Mouse (Mus musculus) liver, postnatal 0 days (tissue): ENCODE data around the gene Nlrc4. TPM values are rescaled to one million over a fixed set of nuclear protein-coding genes. Genes with fewer than 3 reads are reported as not detected.
"Not testable (repeated sequence)": the region's sequence is repeated elsewhere in the genome, so short reads cannot be mapped to it uniquely, and the experiment has no call there.

ENCODE experiments used
- ATAC-seq: fragments of 200-750 bp; cut with Nextera tagmentation; 2 replicates; pipeline ENCODE4 v1.8.0; 2017; ENCODE audit warnings: mild to moderate bottlenecking, moderate library complexity
- DNase-seq: peaks from one replicate; pipeline ENCODE4 v3.0.0-alpha.2; 2016
- H3K27ac ChIP-seq: fragments of 300-500 bp; sonication (generic); 2 replicates; pipeline ENCODE4 v1.5.1; 2014; ENCODE audit warnings: antibody characterized with exemption, moderate library complexity, mild to moderate bottlenecking, low read depth
- H3K27me3 ChIP-seq: fragments of 300-500 bp; sonication (generic); 2 replicates; pipeline ENCODE4 v1.6.1; 2014; ENCODE audit warnings: low read length, control low read depth, mixed read lengths; ENCODE audit not compliant: insufficient read depth
- H3K36me3 ChIP-seq: fragments of 300-500 bp; sonication (generic); replicated peaks from 2 replicates; pipeline ENCODE4 v1.6.1; 2014; ENCODE audit warnings: mild to moderate bottlenecking, control low read depth, low read length, moderate library complexity, mixed read lengths; ENCODE audit not compliant: insufficient read depth
- H3K4me1 ChIP-seq: fragments of 300-500 bp; sonication (generic); 2 replicates; pipeline ENCODE4 v1.6.1; 2014; ENCODE audit warnings: antibody characterized with exemption, mild to moderate bottlenecking, control low read depth; ENCODE audit not compliant: insufficient read depth
- H3K4me2 ChIP-seq: fragments of 300-500 bp; sonication (generic); 2 replicates; pipeline ENCODE4 v1.6.1; 2014; ENCODE audit warnings: low read depth, mild to moderate bottlenecking, low read length, moderate library complexity, mixed read lengths
- H3K4me3 ChIP-seq: fragments of 300-500 bp; sonication (generic); 2 replicates; pipeline ENCODE4 v1.5.1; 2014; ENCODE audit warnings: low read depth, low read length
- H3K9ac ChIP-seq: fragments of 300-500 bp; sonication (generic); replicated peaks from 2 replicates; pipeline ENCODE4 v1.6.1; 2014; ENCODE audit warnings: mild to moderate bottlenecking, moderate library complexity
- H3K9me3 ChIP-seq: fragments of 300-500 bp; sonication (generic); 2 replicates; pipeline ENCODE4 v1.6.1; 2016; ENCODE audit warnings: mild to moderate bottlenecking, control low read depth, low read length, mixed read lengths
- CTCF ChIP-seq: sonication (generic); IDR thresholded peaks from 2 replicates; pipeline ENCODE4 v1.5.1; 2016; ENCODE audit warnings: antibody characterized with exemption, low read depth
- EP300 ChIP-seq: IDR thresholded peaks from 2 replicates; pipeline ENCODE4 v1.6.1; 2016; ENCODE audit warnings: antibody characterized with exemption, low read depth, mild to moderate bottlenecking
- WGBS: fragments of 180-500 bp; shearing (Covaris S2); extraction: QIAGEN DNeasy Blood & Tissue Kit; methylation state at CpG from one replicate; pipeline ENCODE4 v1.1.7; 2014; ENCODE audit not compliant: insufficient replicate concordance; 5-methylcytosine and 5-hydroxymethylcytosine counted together
- polyA plus RNA-seq: library from polyadenylated mRNA; unstranded; fragments of >200 nt; fragmentation: Nextera tagmentation; extraction: Ambion mirVana; gene quantifications from 2 replicates; pipeline ENCODE4 v1.2.1, GENCODE M21; 2015

The Nlrc4 gene
- polyA plus RNA-seq, 1 experiment from 2014 or later: 0.53 TPM

DNA sequence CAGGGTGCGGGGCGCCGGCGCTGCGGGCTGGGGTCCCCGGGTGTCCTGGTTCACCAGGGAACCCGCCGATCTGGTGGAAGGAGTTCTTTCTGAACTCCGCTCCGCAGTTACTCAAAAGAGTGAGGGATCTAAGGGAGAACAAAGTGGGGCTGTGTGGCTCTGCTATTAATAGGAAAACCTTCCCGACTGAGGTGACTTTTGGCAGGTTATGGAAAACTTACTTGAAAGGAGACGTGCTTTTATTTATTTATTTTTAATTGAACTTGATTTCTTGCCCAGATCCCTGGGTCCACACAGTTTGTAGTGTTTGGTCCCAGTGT, 30.9 kb upstream of the Nlrc4 start:
- H3K4me3 ChIP-seq: peak overlapping the region; percentile 80
- peak overlapping the region; percentile 98 for H3K27ac ChIP-seq
- WGBS: 0% methylated on average over 12 of the region's 12 CpGs
- H3K27me3 ChIP-seq: no peaks in the 10 kb centered on the region
- TF ChIP-seq EP300 (no peak), CTCF (no peak)
- no peaks in the 10 kb centered on the region; the same call in 1 of the 2 replicates for H3K4me1 ChIP-seq
- no peak for ATAC-seq
- H3K9ac ChIP-seq: peak overlapping the region; percentile 88
- H3K9me3 ChIP-seq: no peaks in the 10 kb centered on the region
- no peak for DNase-seq
- H3K36me3 ChIP-seq: peaks cover 22% of the 10 kb centered on the region
- H3K4me2 ChIP-seq: peak overlapping the region; percentile 72

- peak within 1 kb of the TSS; percentile 80 for H3K4me3 ChIP-seq
- H3K9ac ChIP-seq: peak within 1 kb of the TSS; percentile 88
- peak within 1 kb of the TSS; percentile 72 for H3K4me2 ChIP-seq
- H3K27me3 ChIP-seq: no peaks in the 10 kb centered on the region
- DNase-seq (peak; percentile 97), ATAC-seq (peak; percentile 99)
- no peaks in the 10 kb centered on the region; the same call in 1 of the 2 replicates for H3K4me1 ChIP-seq
- peaks cover 16% of the 10 kb centered on the region for H3K36me3 ChIP-seq
- TF ChIP-seq CTCF (no peak), EP300 (peak; percentile 49; the same call in 1 of the 2 replicates)
- H3K27ac ChIP-seq: peak within 1 kb of the TSS; percentile 98
- 5% methylated on average over 53 of the region's 58 CpGs for WGBS
- H3K9me3 ChIP-seq: no peaks in the 10 kb centered on the region
These were observed 30.3 kb upstream of the Nlrc4 start, which contains the start of gene Yipf4 for GRCm38 (mm10) chr17:74489024-74489900. TSS of gene Yipf4 (plus strand) at chr17:74489493.

- Histone ChIP-seq H3K9ac (no peak overlapping the region), H3K36me3 (no peaks in the 10 kb centered on the region), H3K4me1 (no peaks in the 10 kb centered on the region), H3K9me3 (no peaks in the 10 kb centered on the region), H3K27me3 (no peaks in the 10 kb centered on the region), H3K4me2 (no peak overlapping the region), H3K4me3 (no peak overlapping the region), H3K27ac (no peak overlapping the region)
- TF ChIP-seq CTCF (no peak), EP300 (no peak)
- ATAC-seq (no peak), DNase-seq (no peak)
- 81% methylated on average over 14 of the region's 14 CpGs for WGBS
These were observed 21.6 kb upstream of the Nlrc4 start for GRCm38 (mm10) chr17:74480361-74481069.

DNA sequence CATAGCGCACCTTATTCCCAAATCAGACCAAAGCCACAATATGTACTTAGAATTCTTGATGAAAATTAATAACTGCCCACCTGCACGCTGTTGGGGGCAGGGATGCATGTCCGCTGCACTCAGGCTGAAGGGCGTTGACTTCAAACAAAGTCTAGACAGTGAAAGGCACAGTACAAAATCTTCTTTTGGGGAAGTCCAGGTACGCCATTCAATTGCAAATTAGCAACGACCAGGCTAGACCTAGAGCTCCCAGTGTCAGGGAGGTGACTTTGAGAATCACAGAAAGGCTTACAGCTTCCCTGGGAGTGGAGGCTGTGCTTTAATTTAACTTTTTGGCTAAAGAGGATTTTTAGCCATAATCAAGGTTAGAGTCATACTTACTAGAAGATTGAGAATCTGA, 11.2 kb upstream of the Nlrc4 start:
- not testable (repeated sequence) for H3K9me3 ChIP-seq, H3K4me2 ChIP-seq, ATAC-seq, H3K36me3 ChIP-seq, H3K27ac ChIP-seq, H3K4me1 ChIP-seq, DNase-seq, H3K4me3 ChIP-seq, H3K9ac ChIP-seq, H3K27me3 ChIP-seq
- WGBS: 73% methylated on average over 6 of the region's 6 CpGs

DNA sequence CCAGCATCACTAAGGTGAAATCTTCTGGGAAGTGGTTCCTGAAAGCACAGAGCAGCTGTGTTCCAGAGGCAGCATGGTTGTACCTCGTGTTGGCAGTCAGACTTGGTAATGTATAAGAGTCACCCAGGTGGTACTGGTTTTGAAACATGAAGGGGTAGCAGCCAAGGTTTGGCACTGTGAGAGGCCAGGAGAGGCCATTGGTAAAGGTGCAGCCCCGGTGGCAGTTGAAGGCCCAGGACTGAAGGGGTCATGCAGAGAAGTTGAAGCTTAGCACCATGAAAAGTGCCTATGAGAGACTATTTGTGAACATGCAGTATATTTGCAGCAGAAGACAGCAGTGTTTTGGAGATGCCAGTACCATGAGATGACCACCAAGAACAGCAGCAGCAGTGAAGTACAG, 9.0 kb upstream of the Nlrc4 start:
- not testable (repeated sequence) for H3K4me2 ChIP-seq, H3K36me3 ChIP-seq, H3K27me3 ChIP-seq, H3K9me3 ChIP-seq, H3K4me1 ChIP-seq, H3K4me3 ChIP-seq, H3K9ac ChIP-seq, ATAC-seq, DNase-seq, H3K27ac ChIP-seq
- WGBS: 72% methylated on average over 2 of the region's 2 CpGs

DNA sequence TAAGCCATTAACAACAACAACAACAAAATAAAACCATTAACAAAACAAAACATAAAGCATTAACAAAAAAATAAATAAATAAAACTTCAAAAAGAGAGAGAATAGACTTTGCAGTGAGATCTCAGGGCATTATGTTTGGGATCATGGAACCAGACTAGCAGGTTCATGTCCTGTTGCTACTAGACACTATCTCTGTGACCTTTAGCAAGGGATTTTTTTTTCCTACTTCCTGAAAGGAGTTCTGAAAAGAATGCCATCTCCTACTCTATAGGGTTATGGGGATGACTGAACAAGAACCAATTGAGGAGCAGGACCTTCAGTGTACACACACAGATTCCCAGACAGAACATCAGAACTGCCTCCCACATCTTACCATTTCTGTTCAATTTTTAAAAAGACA, 4.6 kb upstream of the Nlrc4 start:
- no peak overlapping the region for H3K27ac ChIP-seq
- DNase-seq (no peak), ATAC-seq (no peak)
- TF ChIP-seq EP300: no peak
- TF ChIP-seq CTCF: no peak
- H3K36me3 ChIP-seq: no peaks in the 10 kb centered on the region
- no peaks in the 10 kb centered on the region for H3K9me3 ChIP-seq
- H3K4me3 ChIP-seq: no peak overlapping the region
- H3K4me1 ChIP-seq: no peaks in the 10 kb centered on the region
- H3K27me3 ChIP-seq: no peaks in the 10 kb centered on the region
- H3K9ac ChIP-seq: no peak overlapping the region
- H3K4me2 ChIP-seq: no peak overlapping the region
